Mouse (Mus musculus) stomach, postnatal 0 days (tissue): ENCODE data around the gene Rnf157. TPM values are rescaled to one million over a fixed set of nuclear protein-coding genes. Genes with fewer than 3 reads are reported as not detected.
A peak's percentile ranks its signal among the peaks of the same experiment; 100 is the strongest.

ENCODE experiments used
- ATAC-seq: fragments of 200-750 bp; cut with Nextera tagmentation; 2 replicates; pipeline ENCODE4 v1.8.0; 2017; ENCODE audit not compliant: low FRiP score, low TSS enrichment
- DNase-seq: peaks from one replicate; pipeline ENCODE4 v3.0.0-alpha.2; 2016; ENCODE audit warnings: low spot score
- H3K27ac ChIP-seq: fragments of 300-500 bp; sonication (generic); replicated peaks from 2 replicates; pipeline ENCODE4 v1.5.1; 2014; ENCODE audit warnings: mild to moderate bottlenecking, control low read depth
- H3K27me3 ChIP-seq: fragments of 300-500 bp; sonication (generic); 2 replicates; pipeline ENCODE4 v1.6.1; 2014; ENCODE audit warnings: low read length; ENCODE audit not compliant: control insufficient read depth, insufficient read depth
- H3K36me3 ChIP-seq: fragments of 300-500 bp; sonication (generic); 2 replicates; pipeline ENCODE4 v1.6.1; 2014; ENCODE audit warnings: low read length, mixed read lengths; ENCODE audit not compliant: control insufficient read depth, insufficient read depth
- H3K4me1 ChIP-seq: fragments of 300-500 bp; sonication (generic); replicated peaks from 2 replicates; pipeline ENCODE4 v1.6.1; 2014; ENCODE audit warnings: antibody characterized with exemption; ENCODE audit not compliant: control insufficient read depth, insufficient read depth
- H3K4me2 ChIP-seq: fragments of 300-500 bp; sonication (generic); replicated peaks from 2 replicates; pipeline ENCODE4 v1.6.1; 2014; ENCODE audit warnings: low read depth, mild to moderate bottlenecking, control low read depth, moderate library complexity
- H3K4me3 ChIP-seq: fragments of 300-500 bp; sonication (generic); 2 replicates; pipeline ENCODE4 v1.5.1; 2014; ENCODE audit warnings: low read depth, low read length, control low read depth
- H3K9ac ChIP-seq: fragments of 300-500 bp; sonication (generic); 2 replicates; pipeline ENCODE4 v1.6.1; 2014; ENCODE audit warnings: mild to moderate bottlenecking, low read length, control low read depth, mixed read lengths
- H3K9me3 ChIP-seq: fragments of 300-500 bp; sonication (generic); 2 replicates; pipeline ENCODE4 v1.6.1; 2016; ENCODE audit warnings: low read length; ENCODE audit not compliant: control insufficient read depth
- CTCF ChIP-seq: IDR thresholded peaks from 2 replicates; pipeline ENCODE4 v1.5.1; 2016; ENCODE audit warnings: antibody characterized with exemption, low read depth, mild to moderate bottlenecking, moderate library complexity
- EP300 ChIP-seq: optimal IDR thresholded peaks from 2 replicates; pipeline ENCODE3; 2016; ENCODE audit warnings: antibody characterized with exemption
- WGBS: fragments of 180-500 bp; shearing (Covaris S2); extraction: QIAGEN DNeasy Blood & Tissue Kit; methylation state at CpG from one replicate; pipeline ENCODE4 v1.1.7; 2014; 5-methylcytosine and 5-hydroxymethylcytosine counted together
- polyA plus RNA-seq: library from polyadenylated mRNA; unstranded; fragments of >200 nt; fragmentation: Nextera tagmentation; extraction: Ambion mirVana; gene quantifications from 2 replicates; pipeline ENCODE4 v1.2.1, GENCODE M21; 2015

Gene Rnf157
- polyA plus RNA-seq, 1 experiment from 2014 or later, result 2.8 TPM

DNA sequence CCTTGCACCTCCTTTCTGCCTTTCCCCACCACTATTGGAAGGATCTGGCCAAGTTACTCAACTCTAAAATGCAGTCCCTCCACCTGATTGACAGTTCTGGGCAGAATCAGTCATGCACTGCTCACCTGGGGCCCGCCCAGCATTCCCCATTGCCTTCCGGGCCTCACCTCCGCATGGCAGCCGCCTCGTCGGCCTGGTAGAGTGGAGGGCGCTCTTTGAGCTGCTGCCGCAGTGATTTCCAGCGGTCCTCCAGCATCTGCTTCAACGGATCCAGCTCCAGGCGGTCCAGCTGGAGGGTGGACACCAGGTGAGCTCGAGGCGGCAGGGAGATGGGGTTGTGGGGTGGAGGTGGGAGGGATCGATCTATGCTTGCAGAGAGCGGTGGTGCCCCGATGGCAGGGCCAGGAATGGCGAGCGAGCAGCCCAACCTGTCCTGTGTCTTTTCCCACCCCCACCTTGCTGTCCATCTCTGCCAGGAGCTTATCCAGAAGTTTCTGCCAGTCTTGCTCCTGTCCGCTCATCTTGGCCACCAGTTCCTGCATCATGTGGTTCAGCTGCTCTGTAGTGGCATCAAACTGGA is 33.6 kb upstream of the Rnf157 start:
- 0 out of 2 replicates have a peak overlapping the region, but pooled peaks have one; percentile 25 for H3K4me2 ChIP-seq
- no peak overlapping the region for H3K4me3 ChIP-seq
- 14% methylated on average over 19 of the region's 19 CpGs for WGBS
- no peaks in the 10 kb centered on the region for H3K36me3 ChIP-seq
- no peak overlapping the region for H3K27ac ChIP-seq
- no peaks in the 10 kb centered on the region for H3K27me3 ChIP-seq
- DNase-seq (no peak), ATAC-seq (peak; percentile 51)
- TF ChIP-seq CTCF, result no peak
- TF ChIP-seq EP300, result no peak
- H3K9me3 ChIP-seq, result no peaks in the 10 kb centered on the region
- H3K9ac ChIP-seq, result no peak overlapping the region
- no peaks in the 10 kb centered on the region for H3K4me1 ChIP-seq

- ATAC-seq, result peak; percentile 49
- H3K4me3 ChIP-seq, result no peak overlapping the region
- DNase-seq, result peak; percentile 94
- H3K9me3 ChIP-seq, result no peaks in the 10 kb centered on the region
- H3K4me2 ChIP-seq, result 0 out of 2 replicates have a peak overlapping the region, but pooled peaks have one; percentile 25
- no peaks in the 10 kb centered on the region for H3K36me3 ChIP-seq
- WGBS, result 29% methylated on average over 15 of the region's 16 CpGs
- no peak overlapping the region for H3K9ac ChIP-seq
- H3K27me3 ChIP-seq, result no peaks in the 10 kb centered on the region
- TF ChIP-seq CTCF (peak; percentile 99), EP300 (no peak)
- H3K27ac ChIP-seq, result no peak overlapping the region
- no peaks in the 10 kb centered on the region for H3K4me1 ChIP-seq
Observed at GRCm38 (mm10) chr11:116445596-116446307, 32.9 kb upstream of the Rnf157 start.

DNA sequence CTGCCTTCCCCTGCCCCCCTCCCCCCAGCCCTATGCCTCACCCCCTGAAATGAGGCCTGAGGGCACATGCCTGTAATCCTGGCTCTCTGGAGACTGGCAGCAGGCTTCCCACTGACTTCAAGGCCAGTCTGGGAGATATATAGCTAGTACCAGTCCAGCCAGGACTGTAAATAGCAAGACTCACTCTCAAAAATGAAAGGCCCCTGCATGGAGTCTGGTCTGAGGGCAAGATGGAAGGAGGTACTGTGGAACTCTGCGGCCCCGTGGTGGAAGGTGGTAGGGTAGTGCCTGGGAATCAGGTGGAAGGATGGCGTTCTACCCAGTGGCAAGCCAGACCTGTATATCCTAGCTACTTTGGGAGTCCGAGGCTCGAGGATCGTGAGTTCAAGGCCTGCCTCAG is 31.1 kb upstream of the Rnf157 start:
- Histone ChIP-seq H3K27me3 (no peaks in the 10 kb centered on the region), H3K9ac (no peak overlapping the region), H3K4me2 (no peak overlapping the region), H3K9me3 (no peaks in the 10 kb centered on the region), H3K4me1 (no peaks in the 10 kb centered on the region), H3K36me3 (no peaks in the 10 kb centered on the region), H3K27ac (no peak overlapping the region), H3K4me3 (no peak overlapping the region)
- no peak for DNase-seq
- ATAC-seq, result no peak
- WGBS, result 91% methylated on average over 6 of the region's 6 CpGs
- TF ChIP-seq EP300, result no peak
- no peak for TF ChIP-seq CTCF

- H3K27me3 ChIP-seq, result no peaks in the 10 kb centered on the region
- TF ChIP-seq EP300 (no peak), CTCF (no peak)
- no peaks in the 10 kb centered on the region for H3K4me1 ChIP-seq
- H3K9ac ChIP-seq, result no peak overlapping the region
- no peaks in the 10 kb centered on the region for H3K36me3 ChIP-seq
- no peak for ATAC-seq
- H3K27ac ChIP-seq, result no peak overlapping the region
- DNase-seq, result no peak
- H3K9me3 ChIP-seq, result no peaks in the 10 kb centered on the region
- H3K4me3 ChIP-seq, result no peak overlapping the region
- no peak overlapping the region for H3K4me2 ChIP-seq
- WGBS, result 83% methylated on average over 6 of the region's 6 CpGs
Observed at GRCm38 (mm10) chr11:116443311-116443710, 30.5 kb upstream of the Rnf157 start.

DNA sequence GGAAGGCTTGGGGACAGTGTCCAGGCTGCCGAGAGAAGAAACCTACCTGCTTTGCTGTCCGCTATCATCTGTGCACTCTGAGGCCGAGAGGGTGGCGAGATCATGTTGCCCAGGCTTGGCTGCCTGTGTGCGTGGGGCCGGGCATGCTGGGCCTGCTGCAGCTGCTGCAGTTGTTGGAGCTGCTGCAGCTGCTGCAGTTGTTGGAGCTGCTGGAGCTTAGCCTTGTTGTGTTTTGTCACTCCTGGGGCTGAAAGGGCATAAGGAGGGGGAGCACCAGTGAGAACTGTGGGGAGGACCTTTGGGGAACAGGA is 30.0 kb upstream of the Rnf157 start:
- no peaks in the 10 kb centered on the region for H3K36me3 ChIP-seq
- no peak overlapping the region for H3K4me3 ChIP-seq
- ATAC-seq (no peak), DNase-seq (no peak)
- H3K4me2 ChIP-seq, result no peak overlapping the region
- H3K9me3 ChIP-seq, result no peaks in the 10 kb centered on the region
- no peaks in the 10 kb centered on the region for H3K27me3 ChIP-seq
- no peak overlapping the region for H3K27ac ChIP-seq
- H3K9ac ChIP-seq, result no peak overlapping the region
- TF ChIP-seq CTCF, result no peak
- TF ChIP-seq EP300, result no peak
- WGBS, result 63% methylated on average over 6 of the region's 6 CpGs
- no peaks in the 10 kb centered on the region for H3K4me1 ChIP-seq

GRCm38 (mm10) chr11:116442129-116442866 is 29.5 kb upstream of the Rnf157 start:
- Histone ChIP-seq H3K4me1 (no peaks in the 10 kb centered on the region), H3K4me2 (no peak overlapping the region), H3K9me3 (no peaks in the 10 kb centered on the region), H3K36me3 (no peaks in the 10 kb centered on the region; the same call in 1 of the 2 replicates), H3K9ac (no peak overlapping the region), H3K27ac (no peak overlapping the region), H3K4me3 (no peak overlapping the region), H3K27me3 (no peaks in the 10 kb centered on the region)
- ATAC-seq, result no peak
- WGBS, result 69% methylated on average over 15 of the region's 15 CpGs
- DNase-seq, result no peak
- no peak for TF ChIP-seq CTCF
- TF ChIP-seq EP300, result no peak
